Mouse (Mus musculus): Measurements from ENCODE around the gene Gm49318. TPM values are rescaled to one million over a fixed set of nuclear protein-coding genes. Genes with fewer than 3 reads are reported as not detected.
A peak's percentile ranks its signal among the peaks of the same experiment; 100 is the strongest.

Gm49318 gene
- polyA plus RNA-seq, 1 experiment from 2014 or later = not detected

GRCm38 (mm10) chr9:22002194-22003162, 68.6 kb downstream of the Gm49318 start, which contains the start of the genes Ccdc151 and Prkcsh:
Ccdc151 (minus strand) TSS chr9:22002634.
Prkcsh (plus strand) TSS chr9:22002806.
- Histone ChIP-seq H3K4me1 (replicated peaks; ENCODE audit: control insufficient read depth, insufficient read depth, low read length) (peaks cover 18% of the 10 kb centered on the region), H3K4me2 (peak within 1 kb of the TSS; percentile 87), H3K27me3 (replicated peaks; ENCODE audit: control insufficient read depth, insufficient read depth, low read length) (peaks cover 7% of the 10 kb centered on the region), H3K9ac (ENCODE audit: low read depth, low read length) (peak within 1 kb of the TSS; percentile 70), H3K4me3 (ENCODE audit: low read depth, low read length) (peak within 1 kb of the TSS; percentile 60), H3K27ac (ENCODE audit: low read depth, low read length) (peak within 1 kb of the TSS; percentile 72), H3K36me3 (ENCODE audit: control insufficient read depth, insufficient read depth, low read length) (peaks cover 25% of the 10 kb centered on the region; the same call in 1 of the 2 replicates), H3K9me3 (ENCODE audit: control insufficient read depth, low read length) (no peaks in the 10 kb centered on the region)
- ATAC-seq (replicated peaks; ENCODE audit: low FRiP score) (peak; percentile 99), DNase-seq (ENCODE audit: low spot score) (peak; percentile 97)
- 7% methylated on average over 57 of the region's 57 CpGs for WGBS

- no peak overlapping the region for H3K4me3 ChIP-seq (ENCODE audit: low read depth, low read length)
- H3K9ac ChIP-seq (ENCODE audit: low read depth, low read length) = no peak overlapping the region
- peaks cover 7% of the 10 kb centered on the region for H3K27me3 ChIP-seq (replicated peaks; ENCODE audit: control insufficient read depth, insufficient read depth, low read length)
- H3K4me2 ChIP-seq = no peak overlapping the region
- DNase-seq (ENCODE audit: low spot score) (no peak), ATAC-seq (replicated peaks; ENCODE audit: low FRiP score) (no peak)
- peaks cover 19% of the 10 kb centered on the region; the same call in 1 of the 2 replicates for H3K36me3 ChIP-seq (ENCODE audit: control insufficient read depth, insufficient read depth, low read length)
- no peaks in the 10 kb centered on the region for H3K9me3 ChIP-seq (ENCODE audit: control insufficient read depth, low read length)
- peaks cover 18% of the 10 kb centered on the region for H3K4me1 ChIP-seq (replicated peaks; ENCODE audit: control insufficient read depth, insufficient read depth, low read length)
- WGBS = 79% methylated on average over 4 of the region's 4 CpGs
- no peak overlapping the region for H3K27ac ChIP-seq (ENCODE audit: low read depth, low read length)
Measured at GRCm38 (mm10) chr9:22001633-22002032, 69.4 kb downstream of the Gm49318 start.

GRCm38 (mm10) chr9:22000296-22000695, 70.8 kb downstream of the Gm49318 start:
- 82% methylated on average over 6 of the region's 6 CpGs for whole genome bisulfite sequencing
- no peak overlapping the region for H3K27ac ChIP-seq (ENCODE audit: low read depth, low read length)
- no peak overlapping the region for H3K9ac ChIP-seq (ENCODE audit: low read depth, low read length)
- ATAC-seq (replicated peaks; ENCODE audit: low FRiP score) (no peak), DNase-seq (ENCODE audit: low spot score) (no peak)
- H3K36me3 ChIP-seq (ENCODE audit: control insufficient read depth, insufficient read depth, low read length) = peaks cover 7% of the 10 kb centered on the region; the same call in 1 of the 2 replicates
- no peak overlapping the region for H3K4me2 ChIP-seq
- H3K9me3 ChIP-seq (ENCODE audit: control insufficient read depth, low read length) = no peaks in the 10 kb centered on the region; the same call in 1 of the 2 replicates
- peaks cover 18% of the 10 kb centered on the region for H3K4me1 ChIP-seq (replicated peaks; ENCODE audit: control insufficient read depth, insufficient read depth, low read length)
- H3K4me3 ChIP-seq (ENCODE audit: low read depth, low read length) = no peak overlapping the region
- H3K27me3 ChIP-seq (replicated peaks; ENCODE audit: control insufficient read depth, insufficient read depth, low read length) = peaks cover 7% of the 10 kb centered on the region

GRCm38 (mm10) chr9:21996178-21996867, 74.7 kb downstream of the Gm49318 start:
- Histone ChIP-seq H3K4me1 (replicated peaks; ENCODE audit: control insufficient read depth, insufficient read depth, low read length) (no peaks in the 10 kb centered on the region), H3K9ac (ENCODE audit: low read depth, low read length) (no peak overlapping the region), H3K27me3 (replicated peaks; ENCODE audit: control insufficient read depth, insufficient read depth, low read length) (peaks cover 35% of the 10 kb centered on the region), H3K27ac (ENCODE audit: low read depth, low read length) (no peak overlapping the region), H3K36me3 (ENCODE audit: control insufficient read depth, insufficient read depth, low read length) (no peaks in the 10 kb centered on the region), H3K4me2 (no peak overlapping the region), H3K4me3 (ENCODE audit: low read depth, low read length) (no peak overlapping the region), H3K9me3 (ENCODE audit: control insufficient read depth, low read length) (no peaks in the 10 kb centered on the region; the same call in 1 of the 2 replicates)
- DNase-seq (ENCODE audit: low spot score) (no peak), ATAC-seq (replicated peaks; ENCODE audit: low FRiP score) (no peak)
- 78% methylated on average over 3 of the region's 3 CpGs for WGBS

DNA sequence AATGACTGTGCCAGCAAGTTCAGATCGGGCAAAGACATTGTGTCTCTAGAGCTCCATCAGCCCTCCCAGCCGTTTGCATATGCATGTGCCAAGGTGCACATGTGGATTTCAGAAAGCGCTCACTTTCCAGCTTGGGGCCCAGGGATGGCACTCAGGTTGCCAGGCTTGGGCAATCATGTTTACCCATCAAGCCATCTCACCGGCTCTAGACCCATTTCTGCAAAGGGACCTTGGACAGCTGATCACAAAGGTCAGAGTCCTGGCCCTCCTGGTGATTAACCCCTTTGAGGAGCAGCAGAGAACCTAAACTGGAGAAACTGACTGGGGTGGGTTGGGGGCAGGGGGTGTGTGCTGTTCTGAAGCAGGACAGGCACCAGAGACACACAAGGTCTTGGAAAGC, 78.8 kb downstream of the Gm49318 start:
- Histone ChIP-seq H3K27ac (ENCODE audit: low read depth, low read length) (no peak overlapping the region), H3K9ac (ENCODE audit: low read depth, low read length) (no peak overlapping the region), H3K4me2 (no peak overlapping the region), H3K27me3 (replicated peaks; ENCODE audit: control insufficient read depth, insufficient read depth, low read length) (peaks cover 69% of the 10 kb centered on the region), H3K4me1 (replicated peaks; ENCODE audit: control insufficient read depth, insufficient read depth, low read length) (peaks cover 10% of the 10 kb centered on the region; the same call in 1 of the 2 replicates), H3K36me3 (ENCODE audit: control insufficient read depth, insufficient read depth, low read length) (no peaks in the 10 kb centered on the region), H3K9me3 (ENCODE audit: control insufficient read depth, low read length) (no peaks in the 10 kb centered on the region; the same call in 1 of the 2 replicates), H3K4me3 (ENCODE audit: low read depth, low read length) (no peak overlapping the region)
- DNase-seq (ENCODE audit: low spot score) (no peak), ATAC-seq (replicated peaks; ENCODE audit: low FRiP score) (no peak)
- whole genome bisulfite sequencing = 73% methylated on average over 4 of the region's 4 CpGs

- no peak for ATAC-seq (replicated peaks; ENCODE audit: low FRiP score)
Measured at GRCm38 (mm10) chr9:21989230-21990110, 81.6 kb downstream of the Gm49318 start, which contains the start of gene Rgl3. Rgl3 (minus strand) TSS chr9:21989446.

GRCm38 (mm10) chr9:21988421-21989101, 82.5 kb downstream of the Gm49318 start:
- no peak for ATAC-seq (replicated peaks; ENCODE audit: low FRiP score)
- 1% methylated on average over 32 of the region's 32 CpGs for WGBS

More at GRCm38 (mm10) chr9:21989230-21990110, 81.6 kb downstream of the Gm49318 start, which contains the start of gene Rgl3:
- H3K9me3 ChIP-seq (ENCODE audit: control insufficient read depth, low read length) = no peaks in the 10 kb centered on the region
- peaks cover 94% of the 10 kb centered on the region for H3K27me3 ChIP-seq (replicated peaks; ENCODE audit: control insufficient read depth, insufficient read depth, low read length)
- no peak within 1 kb of the TSS for H3K9ac ChIP-seq (ENCODE audit: low read depth, low read length)
- 3% methylated on average over 42 of the region's 42 CpGs for WGBS
- H3K36me3 ChIP-seq (ENCODE audit: control insufficient read depth, insufficient read depth, low read length) = no peaks in the 10 kb centered on the region
- peak within 1 kb of the TSS; percentile 67 for H3K4me2 ChIP-seq
- peak within 1 kb of the TSS; percentile 49 for H3K4me3 ChIP-seq (ENCODE audit: low read depth, low read length)
- H3K4me1 ChIP-seq (replicated peaks; ENCODE audit: control insufficient read depth, insufficient read depth, low read length) = peaks cover 10% of the 10 kb centered on the region; the same call in 1 of the 2 replicates
- H3K27ac ChIP-seq (ENCODE audit: low read depth, low read length) = no peak within 1 kb of the TSS
- no peak for DNase-seq (ENCODE audit: low spot score)

More at GRCm38 (mm10) chr9:21988421-21989101, 82.5 kb downstream of the Gm49318 start:
- H3K4me3 ChIP-seq (ENCODE audit: low read depth, low read length) = peak overlapping the region; percentile 49
- no peaks in the 10 kb centered on the region for H3K9me3 ChIP-seq (ENCODE audit: control insufficient read depth, low read length)
- H3K4me2 ChIP-seq = peak overlapping the region; percentile 67
- H3K27me3 ChIP-seq (replicated peaks; ENCODE audit: control insufficient read depth, insufficient read depth, low read length) = peaks cover 95% of the 10 kb centered on the region
- no peak for DNase-seq (ENCODE audit: low spot score)
- H3K27ac ChIP-seq (ENCODE audit: low read depth, low read length) = no peak overlapping the region
- H3K4me1 ChIP-seq (replicated peaks; ENCODE audit: control insufficient read depth, insufficient read depth, low read length) = peaks cover 10% of the 10 kb centered on the region; the same call in 1 of the 2 replicates
- no peaks in the 10 kb centered on the region for H3K36me3 ChIP-seq (ENCODE audit: control insufficient read depth, insufficient read depth, low read length)
- H3K9ac ChIP-seq (ENCODE audit: low read depth, low read length) = no peak overlapping the region
